Mouse (Mus musculus): ENCODE measurements around the gene Dtx2.

DNA sequence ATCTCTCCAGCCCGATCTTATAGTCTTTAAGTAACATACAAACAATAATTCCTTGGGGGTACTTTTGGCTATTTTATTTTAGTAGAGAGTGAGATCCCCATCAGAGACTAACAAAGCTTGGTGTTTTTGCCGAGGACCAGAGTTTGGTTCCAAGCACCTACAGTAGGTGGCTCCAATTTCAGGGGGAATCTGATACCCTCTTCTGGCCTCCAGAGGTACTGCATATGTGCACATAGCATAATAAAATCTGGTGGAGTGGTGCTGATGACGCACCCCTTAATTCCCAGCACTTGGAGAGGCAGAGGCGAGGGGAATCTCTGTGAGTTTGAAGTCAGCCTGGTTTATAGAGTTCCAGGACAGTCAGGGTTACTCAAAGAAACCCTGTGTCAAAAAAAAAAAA lies 87.7 kb downstream of the Dtx2 start:
- TF ChIP-seq CTCF (IDR thresholded peaks at IDR 0.05; ENCODE audit: borderline replicate concordance, insufficient read depth, low read depth, low read length) (no peak), POLR2A (IDR thresholded peaks at IDR 0.05; ENCODE audit: borderline replicate concordance, insufficient read depth, low read length) (no peak)
